Mouse (Mus musculus): ENCODE data around the gene Avpr1b.
A peak's percentile ranks its signal among the peaks of the same experiment; 100 is the strongest.

Avpr1b gene

GRCm38 (mm10) chr1:131598905-131599304, at the start of gene Avpr1b:
Gene Avpr1b (plus strand): TSS chr1:131599239.
- peak; percentile 11 for DNase-seq

DNA sequence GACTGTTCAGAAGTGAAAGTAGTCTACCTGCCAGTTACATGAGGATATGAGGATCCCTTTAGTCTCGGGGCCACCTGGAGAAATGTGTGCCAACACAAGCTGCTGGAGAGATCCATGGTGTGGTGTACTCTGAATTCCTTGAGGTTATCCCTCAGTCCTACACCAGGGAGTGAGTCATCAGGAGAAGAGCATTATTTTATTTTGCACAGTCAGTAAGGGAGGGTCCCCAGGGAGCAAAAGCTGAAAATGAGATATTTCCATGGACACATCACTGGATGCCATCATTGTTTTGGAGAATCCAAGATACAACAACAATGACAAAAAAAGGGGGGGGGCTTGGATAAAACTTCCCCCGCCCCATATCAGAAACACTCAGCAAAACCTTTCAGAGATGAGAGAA, 47.1 kb upstream of the Avpr1b start:
- DNase-seq = no peak

- DNase-seq = no peak
Observed at GRCm38 (mm10) chr1:131553428-131553827, 45.6 kb upstream of the Avpr1b start.

GRCm38 (mm10) chr1:131555042-131555812, 43.8 kb upstream of the Avpr1b start:
- DNase-seq = peak; percentile 88

GRCm38 (mm10) chr1:131560500-131560899, 38.5 kb upstream of the Avpr1b start:
- DNase-seq = no peak

GRCm38 (mm10) chr1:131562081-131562480, 37.0 kb upstream of the Avpr1b start:
- no peak for DNase-seq

DNA sequence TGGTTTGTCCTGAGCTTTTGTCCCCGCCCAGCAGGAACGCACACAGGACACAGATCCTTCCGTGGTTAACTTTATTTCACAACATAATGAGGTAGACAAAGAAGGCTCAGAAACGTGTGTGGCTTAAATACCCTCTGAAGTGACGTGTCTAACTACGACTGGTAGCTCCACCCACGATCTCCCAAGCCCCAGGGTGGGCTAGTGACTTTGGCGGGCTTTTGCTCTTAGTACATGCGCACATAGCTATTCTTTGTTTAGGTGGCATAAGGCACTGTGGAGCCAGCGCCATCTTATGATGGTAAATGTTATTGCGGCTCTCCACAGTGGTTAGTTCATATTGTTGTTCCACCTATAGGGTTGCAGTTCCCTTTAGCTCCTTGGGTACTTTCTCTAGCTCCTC, 33.0 kb upstream of the Avpr1b start:
- DNase-seq = peak; percentile 19

- no peak for DNase-seq
Observed at GRCm38 (mm10) chr1:131569721-131570120, 29.3 kb upstream of the Avpr1b start.

- no peak for DNase-seq
Observed at GRCm38 (mm10) chr1:131570391-131570790, 28.6 kb upstream of the Avpr1b start.

DNA sequence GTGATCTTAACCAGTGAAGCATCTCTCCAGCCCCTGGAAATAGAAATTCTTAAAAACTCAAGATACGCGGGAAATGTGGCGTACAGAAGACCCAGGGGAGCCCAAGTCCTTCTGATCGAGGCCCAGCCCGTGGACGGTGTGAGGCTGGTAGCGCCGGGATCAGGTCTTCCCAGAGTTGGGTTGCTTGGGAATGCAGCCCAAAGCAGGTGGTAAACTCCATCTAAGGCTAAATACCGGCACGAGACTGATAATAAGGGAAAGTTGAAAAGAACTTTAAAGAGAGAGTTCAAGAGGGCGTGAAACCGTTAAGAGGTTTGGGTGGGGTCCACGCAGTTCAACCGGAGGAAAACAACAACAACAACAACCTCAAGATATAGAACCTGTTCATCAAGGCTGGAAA, 25.3 kb upstream of the Avpr1b start:
- peak; percentile 55 for DNase-seq

DNA sequence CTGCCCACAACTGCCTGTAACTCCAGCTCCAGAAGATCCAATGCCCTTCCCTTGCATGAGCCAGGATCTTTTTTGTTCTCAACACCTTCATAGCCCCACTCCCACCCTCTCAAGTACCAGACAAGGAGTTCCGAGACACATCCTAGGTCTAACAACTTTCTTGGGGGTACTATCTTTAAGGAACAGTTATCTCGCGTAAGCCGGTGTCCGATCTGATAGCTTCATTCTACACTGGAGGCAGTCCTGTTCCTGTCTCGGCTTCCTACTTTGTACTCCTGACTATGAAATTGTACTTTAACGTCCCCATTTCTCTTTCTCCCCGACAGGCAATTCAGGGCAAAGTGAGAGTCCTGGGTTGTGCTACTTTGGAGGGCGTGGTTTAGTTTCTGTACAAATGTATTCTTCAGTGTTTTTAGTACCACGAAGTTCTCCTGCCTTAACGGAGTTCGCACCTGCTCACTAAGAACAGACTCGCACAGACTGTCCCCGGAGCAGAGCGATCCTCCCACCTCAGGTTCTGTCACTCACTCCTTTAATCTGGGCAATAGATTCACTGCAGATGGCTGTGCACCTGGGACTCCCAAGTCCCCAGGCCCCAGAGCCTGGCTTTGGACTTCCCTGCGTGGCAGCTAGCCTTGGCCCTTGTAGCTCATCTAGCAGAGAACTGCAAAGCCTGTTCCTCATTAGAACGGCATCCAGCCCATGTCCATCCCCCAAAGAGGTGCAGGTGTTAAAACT, 19.9 kb upstream of the Avpr1b start:
- no peak for DNase-seq

DNA sequence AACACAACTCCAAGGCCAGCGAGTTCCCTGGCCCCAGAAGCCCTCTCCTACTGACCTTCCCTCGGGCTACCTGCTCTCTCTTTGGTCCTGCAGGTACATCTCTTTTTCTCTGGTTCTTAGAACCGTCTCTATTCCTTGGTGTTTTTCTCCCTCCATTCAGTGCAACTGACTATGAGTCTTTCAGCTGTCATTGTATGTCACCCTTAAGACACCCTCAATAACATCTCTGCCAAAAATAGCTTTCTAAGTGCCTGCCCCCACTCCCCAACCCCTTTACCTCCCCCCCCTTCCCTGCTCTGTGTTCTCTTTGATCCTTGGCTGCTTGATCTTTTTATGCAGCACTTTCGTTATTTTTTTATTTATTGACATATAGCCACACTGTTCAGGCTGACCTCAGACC, 18.6 kb upstream of the Avpr1b start:
- DNase-seq = no peak

GRCm38 (mm10) chr1:131583598-131583997, 15.4 kb upstream of the Avpr1b start:
- no peak for DNase-seq

GRCm38 (mm10) chr1:131586836-131587235, 12.2 kb upstream of the Avpr1b start:
- DNase-seq = peak; percentile 15

DNA sequence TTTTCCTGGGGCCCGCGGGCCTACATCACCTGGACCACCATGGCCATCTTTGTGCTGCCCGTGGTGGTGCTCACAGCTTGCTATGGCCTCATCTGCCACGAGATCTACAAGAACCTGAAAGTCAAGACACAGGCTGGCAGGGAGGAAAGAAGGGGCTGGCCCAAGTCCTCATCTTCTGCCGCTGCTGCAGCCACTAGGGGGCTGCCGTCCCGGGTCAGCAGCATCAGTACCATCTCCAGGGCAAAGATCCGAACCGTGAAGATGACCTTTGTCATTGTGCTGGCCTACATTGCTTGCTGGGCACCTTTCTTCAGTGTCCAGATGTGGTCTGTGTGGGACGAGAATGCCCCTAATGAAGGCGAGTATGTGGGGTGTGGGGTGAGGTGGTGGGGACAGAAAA, 1.3 kb downstream of the Avpr1b start:
- peak; percentile 11 for DNase-seq

GRCm38 (mm10) chr1:131606719-131607118, 7.7 kb downstream of the Avpr1b start:
- no peak for DNase-seq

GRCm38 (mm10) chr1:131612556-131613155, 13.6 kb downstream of the Avpr1b start:
- peak; percentile 34 for DNase-seq

GRCm38 (mm10) chr1:131613361-131614133, 14.5 kb downstream of the Avpr1b start:
- DNase-seq = peak; percentile 88

DNA sequence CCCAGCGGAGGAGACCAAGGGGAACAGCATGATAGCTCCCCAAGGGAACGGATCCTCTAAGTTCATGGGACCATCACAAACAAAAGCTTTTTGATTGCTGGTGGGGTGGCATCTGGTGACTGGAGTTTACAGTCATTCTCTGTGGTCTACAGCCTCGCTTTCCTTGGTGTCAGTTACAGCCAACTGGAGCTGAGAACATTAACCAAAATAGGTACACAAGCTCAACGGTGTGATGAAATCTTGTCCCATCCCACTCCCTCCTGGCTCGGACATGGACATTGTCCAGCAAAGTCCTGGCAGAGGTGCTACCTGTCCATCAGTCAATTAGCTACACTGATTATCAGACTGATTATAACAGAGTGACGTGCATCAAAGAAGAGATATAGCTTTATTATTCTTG, 15.6 kb downstream of the Avpr1b start:
- DNase-seq = no peak

DNA sequence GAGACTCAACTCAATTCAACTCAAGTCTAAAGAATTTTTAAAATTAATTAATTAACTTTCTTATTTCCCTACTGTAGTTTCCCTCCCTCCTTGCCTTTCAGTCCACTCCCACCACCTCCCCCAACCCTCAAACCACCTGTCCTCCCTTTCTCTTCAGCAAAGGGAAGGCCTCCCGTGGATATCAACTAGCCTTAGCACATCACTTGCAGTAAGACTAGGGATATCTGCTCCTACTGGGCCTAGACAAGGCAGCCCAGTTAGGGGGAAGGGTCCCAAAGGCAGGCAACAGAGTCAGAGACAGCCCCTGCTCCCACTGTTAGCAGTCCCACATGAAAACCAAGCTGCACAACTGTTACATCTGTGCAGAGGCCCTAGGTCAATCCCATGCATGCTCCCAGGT, 17.1 kb downstream of the Avpr1b start:
- no peak for DNase-seq

DNA sequence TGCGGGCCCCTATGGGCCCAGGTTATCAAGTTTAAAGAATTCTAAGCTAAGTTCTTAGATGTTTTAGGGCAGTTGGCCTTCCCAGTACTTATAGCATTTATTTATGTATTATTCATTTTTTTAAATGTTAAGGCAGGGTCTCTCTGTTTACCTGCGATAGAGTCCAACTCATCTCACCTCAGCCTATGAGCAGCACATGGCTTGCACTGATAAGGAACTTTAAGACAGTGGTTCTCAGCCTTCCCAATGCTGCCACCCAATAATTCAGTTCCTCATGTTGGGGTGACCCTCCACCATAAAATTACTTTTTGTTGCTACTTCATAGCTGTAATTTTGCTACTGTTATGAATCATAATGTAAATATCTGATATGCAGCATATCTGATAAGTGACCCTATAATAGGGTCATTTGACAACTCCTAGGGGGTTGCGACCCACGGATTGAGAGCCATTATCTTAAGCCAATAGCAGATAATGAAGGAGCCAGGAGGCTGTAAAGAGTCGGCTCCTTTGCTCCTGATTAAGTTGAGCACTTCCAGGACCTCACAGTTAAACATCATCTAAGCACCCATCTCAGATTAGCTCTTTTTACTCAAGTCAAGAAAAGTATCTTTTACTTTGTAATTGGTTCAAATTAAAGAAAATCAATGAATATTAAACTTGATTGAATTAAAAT, 17.6 kb downstream of the Avpr1b start:
- no peak for DNase-seq

DNA sequence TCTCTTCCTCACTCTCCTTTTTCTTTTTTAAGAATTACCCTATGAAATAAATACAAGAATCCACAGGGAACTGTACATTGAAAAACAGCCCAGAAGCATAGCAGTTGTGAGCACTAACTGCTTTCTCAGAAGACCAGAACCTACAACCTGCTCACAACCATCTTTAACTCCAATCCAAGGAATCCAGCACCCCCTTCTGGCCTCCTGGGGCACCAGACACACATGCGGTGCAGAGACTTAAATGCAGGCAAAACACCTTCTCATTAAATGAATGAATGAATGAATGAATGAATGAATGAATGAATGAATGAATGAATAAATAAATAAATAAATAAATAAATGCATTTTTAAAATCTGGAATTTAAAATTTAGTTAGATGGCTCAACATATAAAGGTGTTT, 19.5 kb downstream of the Avpr1b start:
- no peak for DNase-seq

DNA sequence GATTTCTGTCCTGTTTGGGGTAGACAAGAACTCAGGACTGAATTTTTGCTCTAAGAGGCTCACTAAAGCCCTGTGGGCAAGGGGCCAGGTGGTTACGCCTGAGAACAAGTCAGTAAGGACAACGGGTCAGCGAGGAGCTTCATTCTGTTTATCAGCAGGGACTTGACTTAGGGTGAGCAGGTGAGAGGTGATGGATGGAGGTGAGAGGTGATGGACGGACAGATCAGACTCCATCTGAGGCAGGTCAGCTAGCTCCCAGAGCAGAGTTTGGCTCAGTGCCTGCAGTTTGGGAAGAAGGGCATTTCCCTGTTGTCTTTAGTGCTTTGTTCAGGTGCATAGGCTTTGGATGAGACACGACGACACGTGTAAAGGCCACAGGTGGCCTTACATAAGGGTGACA, 20.3 kb downstream of the Avpr1b start:
- DNase-seq = no peak
